Mouse (Mus musculus) CD4-positive, CD25-positive, alpha-beta regulatory T cell, adult 4 months (primary cell): ENCODE data around the gene Ppp1r12b. TPM values are rescaled to one million over a fixed set of nuclear protein-coding genes. Genes with fewer than 3 reads are reported as not detected.
A peak's percentile ranks its signal among the peaks of the same experiment; 100 is the strongest.

Experiments
- ATAC-seq: one replicate; pipeline ENCODE4 v1.8.0; 2017
- polyA plus RNA-seq, 2 experiments: library from polyadenylated mRNA; unstranded; fragments of 100-300 nt; shearing (Covaris generic); gene quantifications; one replicate each; pipeline ENCODE4 v1.2.1; 2017

Gene Ppp1r12b
- 1 to 10 TPM; 7.7 to 7.9 TPM for polyA plus RNA-seq

GRCm38 (mm10) chr1:134955637-134956176 lies at the start of gene Ppp1r12b:
Gene Ppp1r12b, minus strand, starts transcription at chr1:134955942.
- peak; percentile 98 for ATAC-seq

GRCm38 (mm10) chr1:135003346-135003745 lies 47.6 kb upstream of the Ppp1r12b start:
- no peak for ATAC-seq

- ATAC-seq = no peak
Observed at GRCm38 (mm10) chr1:135000527-135000926, 44.8 kb upstream of the Ppp1r12b start.

- no peak for ATAC-seq
Observed at GRCm38 (mm10) chr1:134998231-134998630, 42.5 kb upstream of the Ppp1r12b start.

- no peak for ATAC-seq
Observed at GRCm38 (mm10) chr1:134997568-134997967, 41.8 kb upstream of the Ppp1r12b start.

GRCm38 (mm10) chr1:134996471-134996870 lies 40.7 kb upstream of the Ppp1r12b start:
- no peak for ATAC-seq

- ATAC-seq = no peak
Observed at GRCm38 (mm10) chr1:134995954-134996353, 40.2 kb upstream of the Ppp1r12b start.

GRCm38 (mm10) chr1:134995437-134995836 lies 39.7 kb upstream of the Ppp1r12b start:
- ATAC-seq = no peak

- ATAC-seq = no peak
Observed at GRCm38 (mm10) chr1:134994739-134995138, 39.0 kb upstream of the Ppp1r12b start.

GRCm38 (mm10) chr1:134992046-134992645 lies 36.4 kb upstream of the Ppp1r12b start:
- ATAC-seq = no peak

GRCm38 (mm10) chr1:134989372-134989771 lies 33.6 kb upstream of the Ppp1r12b start:
- ATAC-seq = peak; percentile 64

GRCm38 (mm10) chr1:134987962-134988341 lies 32.2 kb upstream of the Ppp1r12b start:
- no peak for ATAC-seq

- peak; percentile 61 for ATAC-seq
Observed at GRCm38 (mm10) chr1:134987173-134987961, 31.6 kb upstream of the Ppp1r12b start.

GRCm38 (mm10) chr1:134972920-134973319 lies 17.2 kb upstream of the Ppp1r12b start:
- no peak for ATAC-seq

GRCm38 (mm10) chr1:134965430-134965829 lies 9.7 kb upstream of the Ppp1r12b start:
- no peak for ATAC-seq

- ATAC-seq = peak; percentile 58
Observed at GRCm38 (mm10) chr1:134962821-134963220, 7.1 kb upstream of the Ppp1r12b start.

GRCm38 (mm10) chr1:134962053-134962803 lies 6.5 kb upstream of the Ppp1r12b start, which contains the start of gene Ube2t:
Gene Ube2t, plus strand, starts transcription at chr1:134962565.
- peak; percentile 99 for ATAC-seq

GRCm38 (mm10) chr1:134960634-134961033 lies 4.9 kb upstream of the Ppp1r12b start:
- no peak for ATAC-seq

- ATAC-seq = no peak
Observed at GRCm38 (mm10) chr1:134955050-134955636, 599 bp downstream of the Ppp1r12b start.

- no peak for ATAC-seq
Observed at GRCm38 (mm10) chr1:134949946-134950345, 5.8 kb downstream of the Ppp1r12b start.

GRCm38 (mm10) chr1:134947590-134947989 lies 8.2 kb downstream of the Ppp1r12b start:
- no peak for ATAC-seq

- no peak for ATAC-seq
Observed at GRCm38 (mm10) chr1:134942898-134943297, 12.8 kb downstream of the Ppp1r12b start.

GRCm38 (mm10) chr1:134940863-134941262 lies 14.9 kb downstream of the Ppp1r12b start:
- no peak for ATAC-seq
